Mouse (Mus musculus) spleen, adult 2 months (tissue): ENCODE measurements around the gene Porcn.

Experiments used
- CTCF ChIP-seq: fragments of 200-500 bp; IDR thresholded peaks from 2 replicates; pipeline ENCODE4 v1.5.1; 2011; ENCODE audit warnings: mild to moderate bottlenecking, inconsistent platforms; ENCODE audit not compliant: insufficient read depth, insufficient read length, insufficient replicate concordance; ENCODE audit errors: extremely low read depth
- POLR2A ChIP-seq: fragments of 200-500 bp; IDR thresholded peaks from 2 replicates; pipeline ENCODE4 v1.6.1; 2011; ENCODE audit warnings: low read depth, low read length, inconsistent platforms

GRCm38 (mm10) chrX:8206694-8207197 is 421 bp upstream of the Porcn start:
- TF ChIP-seq POLR2A (no peak), CTCF (no peak)
